Mouse (Mus musculus) retina, postnatal 7 days (tissue): ENCODE measurements around the gene Rreb1.

ENCODE experiments used
- DNase-seq: peaks from one replicate; pipeline ENCODE4 v3.0.0-alpha.2; 2012; ENCODE audit warnings: low read depth, low spot score

Rreb1 gene

DNA sequence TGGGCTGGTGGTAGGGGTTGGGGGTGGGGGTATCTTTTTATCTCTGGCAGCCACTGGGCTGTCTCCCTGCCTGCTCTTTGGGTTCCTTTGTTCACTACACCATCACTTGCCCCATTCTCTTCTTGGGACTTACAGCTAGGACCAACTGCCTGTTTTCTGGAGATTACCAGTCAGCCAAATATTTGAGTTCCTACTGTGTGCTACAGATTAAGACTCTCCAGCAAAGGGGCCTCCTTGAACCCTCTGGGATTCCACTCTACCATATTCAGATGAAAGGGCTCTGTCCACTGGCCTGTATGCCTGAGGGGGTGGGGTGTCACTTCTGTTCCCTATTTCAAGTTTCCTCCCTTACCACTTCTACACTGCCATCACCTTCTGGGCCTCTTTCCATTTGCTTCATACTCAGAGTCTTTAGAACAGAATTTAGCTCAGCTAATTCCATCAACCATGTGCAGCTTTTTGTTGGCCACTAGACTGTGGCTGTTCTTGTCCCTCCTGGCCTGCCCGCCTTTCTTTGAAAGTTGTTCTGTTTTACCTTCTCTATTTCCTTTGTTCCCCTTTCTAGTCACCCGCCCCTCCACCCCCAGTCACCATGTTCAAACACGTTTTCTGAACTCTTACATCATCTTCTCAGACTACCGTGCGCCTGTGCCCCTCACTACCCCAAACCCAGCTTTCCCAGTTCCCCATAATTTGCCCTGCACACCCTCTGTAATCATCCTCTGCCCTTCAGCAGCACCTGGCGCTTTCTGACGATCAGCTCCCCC lies 95.1 kb downstream of the Rreb1 start:
- no peak for DNase-seq

DNA sequence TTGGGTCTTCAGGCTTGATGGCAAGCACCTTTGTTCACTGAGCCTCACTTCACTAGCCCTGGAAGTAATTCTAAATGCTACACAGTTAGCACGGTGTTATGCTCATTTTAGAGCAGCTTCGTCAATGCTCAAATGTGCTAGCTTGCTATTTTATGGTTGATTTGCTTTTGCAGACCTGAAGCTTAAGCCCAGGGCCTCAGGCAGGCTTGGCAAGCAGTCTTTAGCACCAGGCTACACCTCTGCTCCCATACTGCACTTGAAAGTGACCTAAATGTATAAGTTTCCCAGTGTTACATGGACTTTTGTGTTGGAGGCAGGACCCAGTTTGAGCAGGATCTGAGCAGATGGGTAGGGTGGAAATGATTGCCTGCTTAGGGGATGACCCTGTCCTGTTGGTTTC lies 97.7 kb downstream of the Rreb1 start:
- no peak for DNase-seq

DNA sequence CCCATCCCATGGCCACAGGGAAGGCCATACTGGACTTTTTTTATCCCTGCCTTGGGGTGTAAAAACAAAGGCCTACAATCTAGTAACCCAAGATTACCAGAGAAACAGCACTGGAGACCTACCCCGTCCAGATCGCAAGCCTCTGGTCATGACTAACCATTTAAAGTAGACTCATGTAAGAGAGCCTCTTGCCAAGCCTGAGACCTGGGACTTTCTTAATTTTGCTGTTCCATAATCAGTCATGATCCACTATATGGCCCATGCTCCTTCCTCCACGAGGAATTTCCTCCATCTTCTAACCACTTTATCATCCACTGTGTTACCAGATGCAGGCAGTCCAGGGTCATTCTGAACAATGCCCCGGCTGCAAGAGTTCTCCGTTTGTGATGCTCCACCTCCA lies 98.2 kb downstream of the Rreb1 start:
- DNase-seq, result no peak

DNA sequence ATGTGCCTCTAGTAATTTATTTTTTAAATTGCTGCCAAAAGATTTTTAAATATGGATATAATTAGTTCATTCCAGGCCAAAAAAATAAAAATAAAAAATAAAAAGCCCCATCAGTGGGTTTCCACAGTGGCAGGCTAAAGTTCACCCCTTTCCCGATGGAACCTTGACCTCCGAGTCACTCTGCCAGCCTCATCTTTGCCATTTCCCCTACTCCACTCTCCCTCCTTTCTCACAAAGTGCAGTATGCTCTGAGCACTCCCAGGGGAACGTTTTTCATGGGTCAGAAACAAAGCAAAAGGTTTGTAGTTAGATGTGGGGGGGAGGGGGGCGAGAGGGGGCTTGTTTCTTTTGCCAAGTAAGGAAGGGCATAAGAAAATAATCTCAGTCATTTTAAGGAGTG lies 98.6 kb downstream of the Rreb1 start:
- DNase-seq, result no peak

DNA sequence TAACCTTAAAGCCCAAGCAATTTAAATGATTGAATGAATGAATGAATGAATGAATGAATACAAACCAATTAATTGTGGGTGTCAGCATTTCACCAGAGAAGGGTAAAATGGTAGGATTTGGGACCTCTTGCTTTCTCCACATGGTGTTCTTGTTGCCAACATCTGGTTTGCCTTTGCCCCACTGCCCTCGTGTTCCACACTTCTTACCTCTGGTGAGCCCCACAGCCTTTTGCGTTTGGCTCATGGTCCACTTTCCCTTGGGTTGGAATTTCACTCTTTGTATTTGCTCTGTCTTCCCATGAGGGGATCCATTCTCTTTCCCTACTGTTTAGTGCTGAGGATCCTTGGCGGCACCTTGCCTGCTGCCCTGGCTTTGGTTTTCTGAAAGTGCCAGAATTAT lies 99.0 kb downstream of the Rreb1 start:
- no peak for DNase-seq

DNA sequence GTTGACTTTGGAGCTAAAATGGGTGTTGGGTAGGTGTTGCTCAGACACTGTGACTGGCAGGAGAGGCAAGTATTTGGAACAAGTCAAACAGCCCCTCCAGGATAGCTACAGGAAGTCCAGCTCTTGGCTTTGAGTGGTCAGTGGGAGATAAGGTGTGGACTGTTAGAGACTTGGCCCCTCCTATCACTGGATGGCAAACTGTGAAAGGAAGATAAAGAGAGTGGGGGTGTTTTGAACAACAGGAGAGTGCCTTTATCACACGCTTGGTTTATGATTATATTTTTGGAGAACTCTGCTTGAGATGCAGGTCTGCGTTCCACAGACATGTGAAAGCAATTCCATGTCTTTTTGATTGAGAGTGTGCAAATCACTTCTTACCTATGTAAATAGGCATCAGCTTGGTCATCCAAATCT lies 100.7 kb downstream of the Rreb1 start:
- DNase-seq, result no peak

DNA sequence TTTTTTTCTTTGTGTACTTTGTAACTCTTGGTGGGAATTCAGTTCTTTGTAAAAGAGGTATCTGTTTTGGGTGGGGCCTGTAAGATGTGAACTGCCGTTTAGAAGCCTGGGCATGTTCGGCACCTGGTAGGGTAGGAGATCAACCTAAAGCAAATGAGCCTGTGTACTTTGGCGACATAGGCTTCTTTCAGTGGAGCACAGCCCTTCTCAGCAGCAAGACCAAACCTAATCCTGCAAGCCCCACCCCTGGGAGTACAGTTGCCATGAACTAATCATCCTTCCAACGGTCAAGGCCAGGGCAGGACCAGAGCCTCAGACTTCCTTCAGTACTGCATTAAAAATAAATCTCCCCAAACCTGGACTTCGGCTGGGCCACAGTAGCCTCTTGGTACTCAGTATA lies 101.4 kb downstream of the Rreb1 start:
- DNase-seq, result no peak

DNA sequence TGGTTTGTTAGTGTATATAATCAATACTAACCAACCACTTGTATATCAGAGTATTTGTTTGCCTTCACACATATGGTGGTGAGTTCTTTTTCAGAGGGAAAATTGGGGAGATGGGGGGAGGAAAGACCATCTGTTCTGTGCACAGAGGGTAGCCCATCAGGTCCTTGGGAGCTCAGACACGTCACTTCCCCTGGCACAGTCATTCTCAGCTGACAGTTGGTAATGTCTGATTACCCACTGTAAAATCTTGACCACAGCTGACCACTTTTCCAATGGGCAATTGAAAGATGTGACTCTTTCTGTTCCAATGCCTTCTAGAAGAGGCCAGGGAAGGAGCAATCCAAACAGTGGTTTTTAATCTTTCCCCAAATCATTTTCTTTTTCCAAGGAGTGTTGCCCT lies 101.8 kb downstream of the Rreb1 start:
- no peak for DNase-seq

DNA sequence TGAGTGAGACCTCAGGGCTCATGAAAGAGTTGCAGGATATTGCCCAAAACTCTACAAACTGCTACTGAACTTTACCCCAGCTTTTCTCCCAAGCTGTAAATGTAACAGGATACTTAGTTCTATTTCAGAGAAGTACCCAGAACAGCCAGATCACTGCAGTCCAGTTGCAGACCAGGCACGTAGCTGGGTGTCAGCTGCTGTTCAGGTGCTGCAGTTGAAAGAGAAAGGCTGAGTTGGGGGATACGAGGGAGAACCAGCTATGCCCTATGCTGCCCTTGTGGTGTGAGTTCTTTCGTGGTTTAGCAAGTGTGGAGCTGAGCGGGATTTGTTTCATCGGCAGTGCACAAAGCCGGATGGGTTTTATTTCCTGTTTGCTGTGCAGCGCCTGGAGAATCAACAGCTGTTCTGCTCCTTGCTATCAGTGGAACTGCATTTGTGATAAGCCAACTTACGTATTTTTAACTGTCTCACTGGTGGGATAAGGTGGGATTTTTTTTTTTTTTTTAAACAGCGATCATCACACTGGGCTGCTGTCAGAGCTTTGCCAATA lies 102.5 kb downstream of the Rreb1 start:
- no peak for DNase-seq

DNA sequence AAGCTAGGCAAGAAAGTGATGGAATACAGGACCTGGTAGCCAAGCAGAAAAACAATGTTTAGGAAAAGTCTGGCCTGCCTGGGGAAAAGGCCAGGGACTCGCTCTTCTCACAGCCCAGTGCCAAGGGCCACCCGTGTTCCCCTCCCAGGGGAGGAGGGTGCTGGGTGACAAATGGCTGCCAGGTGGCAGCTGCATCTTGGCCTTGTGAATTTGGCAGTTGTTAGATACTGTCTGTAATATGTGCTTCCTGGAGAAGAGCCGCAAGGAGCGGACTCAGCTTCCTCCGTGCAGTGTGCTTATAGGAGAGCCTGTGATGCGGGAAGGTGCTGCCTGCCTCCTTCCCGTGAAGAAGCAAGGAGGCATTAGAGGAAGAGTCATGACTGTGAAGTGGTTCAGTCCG lies 104.3 kb downstream of the Rreb1 start:
- no peak for DNase-seq

DNA sequence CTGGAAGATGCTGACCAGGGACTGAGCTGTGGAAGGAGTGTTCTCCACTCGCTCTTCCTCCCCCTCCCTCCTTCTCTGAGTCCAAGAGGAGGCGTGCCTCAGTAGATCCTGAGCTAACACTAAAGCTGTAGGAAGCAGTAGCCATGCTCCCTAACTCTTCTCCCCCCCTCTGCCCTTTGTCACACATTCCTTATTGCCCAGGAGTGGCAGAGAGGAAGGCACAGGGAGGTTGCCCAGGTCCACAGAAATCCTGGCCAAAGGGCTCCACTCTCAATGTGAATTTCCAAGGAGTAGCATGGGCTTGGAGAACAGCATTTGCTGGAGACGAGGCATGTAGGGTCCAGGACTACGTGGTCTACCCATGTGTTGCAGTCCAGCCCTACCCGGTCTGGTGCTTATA lies 104.8 kb downstream of the Rreb1 start:
- no peak for DNase-seq

DNA sequence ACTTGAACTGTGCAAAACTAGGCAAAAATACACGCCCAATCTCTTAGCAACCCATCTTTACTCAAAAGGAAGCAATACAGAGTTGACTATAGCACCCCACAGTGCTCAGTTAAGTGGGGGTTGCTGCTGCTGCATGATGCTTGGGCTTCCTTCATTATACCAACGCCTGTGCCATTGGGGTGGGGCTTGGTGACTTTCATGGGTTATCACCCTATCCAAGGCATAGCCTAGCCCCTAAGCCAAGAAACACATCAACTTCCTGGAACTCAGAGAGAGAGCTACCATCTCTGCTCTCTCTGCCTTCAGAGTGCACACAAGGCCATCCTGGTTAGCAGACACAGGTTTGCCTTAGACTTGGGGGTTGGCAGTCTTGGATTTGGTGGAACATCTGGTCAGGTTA lies 107.2 kb downstream of the Rreb1 start:
- DNase-seq, result no peak

DNA sequence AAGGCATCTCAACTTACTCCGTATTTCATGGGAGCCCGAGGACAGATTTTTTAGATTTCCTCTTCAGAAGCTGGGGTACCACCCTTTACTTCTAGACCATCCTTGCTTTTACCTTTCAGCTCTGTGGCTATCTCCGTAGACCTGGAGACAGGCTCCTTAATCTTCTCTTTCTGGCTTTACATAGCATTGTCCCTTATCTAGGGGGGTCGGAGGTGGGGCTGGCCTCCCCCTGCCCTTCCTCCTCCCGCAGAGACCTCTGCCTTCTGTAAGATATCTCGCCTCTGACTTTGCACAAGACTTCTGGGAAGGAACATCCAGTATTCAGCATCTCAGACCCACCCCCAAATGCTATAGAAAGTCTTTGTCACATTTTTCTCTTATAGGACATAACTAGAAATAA lies 107.8 kb downstream of the Rreb1 start:
- DNase-seq, result no peak

DNA sequence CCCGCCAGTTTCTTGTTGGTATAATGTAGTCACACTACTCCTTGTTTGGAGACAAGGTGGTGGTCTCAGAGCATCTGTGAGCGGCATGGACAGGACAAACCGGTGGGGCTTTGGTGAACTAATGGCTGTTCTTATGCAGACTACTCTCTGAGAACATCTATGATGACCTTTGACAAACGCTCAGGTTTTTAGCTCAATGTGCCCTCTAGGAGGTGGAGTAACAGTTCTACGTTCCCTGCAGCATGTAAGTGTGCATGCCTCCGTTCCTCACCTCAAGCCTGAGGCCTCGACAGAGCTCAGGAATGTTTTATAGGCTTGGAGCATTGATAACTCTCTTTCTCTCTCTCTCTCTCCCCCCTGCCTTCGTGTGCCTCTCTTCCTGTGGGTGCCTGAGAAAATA lies 116.6 kb downstream of the Rreb1 start:
- no peak for DNase-seq

DNA sequence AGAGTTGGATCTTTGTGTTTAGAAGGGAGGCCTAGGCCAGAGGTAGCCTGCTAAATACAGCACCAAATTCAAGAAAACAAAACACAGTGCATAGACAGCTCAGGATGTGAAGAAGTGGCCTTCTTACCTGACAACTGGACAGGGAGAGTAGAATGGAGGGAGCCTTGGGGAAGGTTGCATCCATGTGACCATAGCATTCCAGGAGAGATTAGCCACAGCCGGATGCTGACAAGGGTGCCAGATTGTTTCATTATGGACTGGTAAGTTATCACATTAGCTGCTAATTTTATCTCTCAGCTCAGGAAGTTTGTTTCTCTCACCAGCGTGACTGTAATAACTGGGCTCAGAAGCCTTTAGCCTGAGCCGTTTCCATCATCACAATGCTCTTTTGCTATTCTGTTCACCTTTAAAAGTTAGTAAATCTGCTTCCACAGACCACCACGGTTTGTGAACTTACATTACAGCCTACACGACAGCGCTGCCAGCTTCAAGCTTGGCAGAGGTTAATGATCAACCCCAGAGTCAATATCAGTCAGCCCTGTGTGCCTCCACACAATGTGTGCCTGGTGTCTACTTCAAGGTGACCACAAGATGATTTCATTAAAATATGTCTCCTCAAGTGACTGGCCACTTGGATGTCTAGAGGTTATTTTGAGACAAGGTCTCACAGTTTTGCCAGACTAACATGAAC lies 117.5 kb downstream of the Rreb1 start:
- no peak for DNase-seq

DNA sequence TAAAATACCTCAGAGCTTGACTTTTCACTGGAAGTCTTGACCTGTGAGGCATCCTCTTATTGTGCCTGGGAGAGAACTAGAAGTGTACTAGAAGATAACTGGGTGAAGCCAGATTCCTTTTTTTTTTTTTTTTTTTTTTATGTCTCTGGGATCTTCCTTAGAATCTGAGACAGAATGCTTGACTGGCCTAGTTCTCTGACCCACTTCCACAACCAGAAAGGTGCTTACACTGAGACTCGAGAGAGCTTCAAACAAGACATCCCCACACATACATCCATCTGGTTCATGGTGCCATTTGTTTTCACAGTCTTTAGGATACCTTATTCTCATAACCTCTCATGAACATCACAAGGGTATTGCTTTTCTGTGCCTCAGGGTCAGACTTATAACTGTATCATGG lies 118.2 kb downstream of the Rreb1 start:
- DNase-seq, result no peak

DNA sequence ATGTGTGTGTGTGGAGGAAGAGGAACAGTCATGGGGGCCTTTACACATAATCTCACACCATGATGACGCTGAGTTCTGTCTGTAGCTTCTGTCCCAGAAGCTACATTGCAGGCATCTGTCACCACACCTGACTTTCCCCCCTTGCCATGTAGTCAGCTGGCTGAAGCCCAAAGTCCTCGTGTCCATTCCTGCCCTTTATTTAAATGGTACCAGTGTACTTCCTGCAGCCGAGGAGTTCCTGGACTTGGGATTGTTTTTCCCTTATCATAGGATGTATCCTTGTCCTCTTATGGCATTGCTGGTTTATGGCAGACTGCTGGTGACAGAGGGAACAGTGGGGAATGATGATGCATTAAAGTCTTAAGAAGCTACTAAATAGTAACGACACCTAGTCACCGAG lies 120.6 kb downstream of the Rreb1 start:
- DNase-seq, result no peak

DNA sequence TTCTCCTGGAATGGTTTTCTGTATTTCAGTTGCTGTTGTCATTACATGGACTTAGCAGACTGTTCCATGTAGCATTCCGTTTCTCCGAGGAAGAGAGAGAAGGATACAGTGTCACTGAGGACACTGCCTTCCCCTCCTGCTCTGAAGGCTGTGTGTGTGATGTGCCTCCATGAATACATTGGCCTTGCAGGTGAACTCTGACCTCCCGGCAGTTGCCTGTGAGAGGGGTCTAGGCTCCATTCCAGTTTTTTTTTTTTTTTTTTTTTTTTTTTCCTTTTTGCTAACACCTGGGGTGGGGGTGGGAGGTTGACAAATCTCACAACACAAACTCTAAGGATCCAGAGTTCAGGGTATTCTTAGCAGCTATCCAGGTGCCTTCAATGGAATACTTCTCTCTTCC lies 124.8 kb downstream of the Rreb1 start:
- DNase-seq, result no peak

DNA sequence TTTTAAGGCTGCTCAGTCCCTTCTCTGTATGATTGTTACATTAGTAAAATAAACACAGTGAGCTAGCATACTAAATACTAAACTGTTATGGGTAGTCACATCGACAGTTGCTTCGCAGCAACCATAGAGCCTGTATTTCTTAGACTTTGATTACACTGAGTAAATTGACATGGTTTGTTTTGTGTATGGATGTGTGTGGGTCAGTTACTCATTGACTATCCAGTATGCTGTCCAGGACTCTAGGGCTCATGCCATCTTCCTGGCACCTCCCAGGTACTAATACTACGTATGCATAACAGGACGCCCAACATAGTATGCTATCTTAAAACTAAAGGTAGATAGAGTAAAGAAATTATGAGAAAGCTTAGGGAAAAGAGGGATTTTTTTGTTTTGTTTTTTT lies 125.3 kb downstream of the Rreb1 start:
- no peak for DNase-seq

DNA sequence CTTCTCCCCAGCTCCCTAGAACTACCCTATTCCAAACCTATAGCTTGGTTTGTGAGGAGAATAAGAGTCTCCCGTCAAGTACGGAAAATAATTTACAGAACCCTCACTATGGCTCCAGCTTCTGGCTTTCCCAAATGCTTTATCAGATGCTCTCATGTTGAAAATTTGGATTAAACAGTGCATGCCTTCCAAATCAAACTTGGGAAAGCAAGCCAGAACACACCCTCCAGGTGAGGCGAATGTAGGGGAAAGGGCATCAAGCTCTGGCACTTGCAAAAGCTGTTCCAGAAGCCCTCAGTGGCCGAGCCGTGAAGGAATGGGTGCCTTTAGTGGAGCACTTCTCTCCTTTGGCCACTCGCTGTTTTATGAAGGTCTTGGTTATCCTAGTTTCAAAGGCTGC lies 126.2 kb downstream of the Rreb1 start:
- DNase-seq, result no peak

DNA sequence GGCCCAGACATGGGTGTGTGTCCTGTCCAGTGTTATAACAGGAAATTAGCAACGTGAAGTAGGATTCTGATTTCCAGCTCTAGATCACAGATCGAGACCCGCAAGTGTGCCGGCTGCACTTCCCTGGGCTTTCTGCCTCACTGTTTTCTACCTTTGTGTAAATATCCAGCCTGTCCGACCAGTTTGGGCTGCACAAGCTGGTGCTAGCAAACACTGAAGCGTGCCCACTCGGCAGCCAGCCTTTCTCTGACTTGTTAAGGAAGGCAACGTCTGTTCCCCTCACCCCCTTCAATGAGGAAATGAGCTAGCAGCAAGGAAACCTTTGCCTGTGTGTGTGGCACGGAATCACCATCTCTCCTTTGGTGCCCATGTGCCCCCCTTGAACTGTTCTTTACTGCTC lies 129.9 kb downstream of the Rreb1 start:
- no peak for DNase-seq

DNA sequence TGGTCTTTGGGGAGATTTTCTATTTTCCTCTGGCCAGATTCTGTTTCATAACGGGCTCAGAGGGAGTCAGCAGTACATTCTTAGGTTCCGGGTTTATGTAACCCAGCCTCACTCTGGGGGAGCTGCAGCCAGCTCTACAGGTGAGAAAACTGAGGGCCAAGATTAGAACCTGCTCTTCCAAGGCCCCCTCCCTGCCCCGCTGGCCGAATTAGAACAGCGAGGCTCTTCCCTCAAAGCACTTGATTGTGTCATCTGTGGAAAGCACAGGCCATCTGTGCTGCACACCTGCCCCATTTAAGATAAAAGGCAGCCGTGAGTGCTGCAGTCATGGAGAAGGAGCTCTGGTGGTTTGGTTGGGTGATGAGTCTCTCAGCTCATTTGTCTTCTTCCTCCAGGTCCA lies 130.3 kb downstream of the Rreb1 start:
- DNase-seq, result no peak

DNA sequence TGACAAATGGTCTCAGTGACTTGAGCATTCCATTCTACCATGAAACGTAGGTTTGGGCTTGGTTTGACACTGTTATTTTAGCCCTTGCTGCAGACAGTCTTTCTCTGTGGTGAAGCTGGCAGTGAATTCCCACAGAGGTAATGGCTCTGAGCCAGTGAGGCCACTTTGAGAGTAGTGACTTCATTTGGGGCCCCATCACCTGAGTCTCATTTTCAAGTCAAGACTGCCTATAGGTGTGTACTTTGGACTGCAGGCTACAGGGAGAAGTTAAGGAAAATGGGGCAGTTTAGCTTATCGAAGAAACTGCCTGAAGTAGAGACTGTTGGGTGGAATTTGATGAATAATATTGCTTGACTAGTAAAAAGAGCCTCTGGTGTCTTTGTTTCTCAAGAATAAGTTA lies 131.0 kb downstream of the Rreb1 start:
- no peak for DNase-seq
